Mouse (Mus musculus) liver, adult 2 months (tissue): ENCODE data around the gene Gm572.

Experiments
- CTCF ChIP-seq: fragments of 200-500 bp; IDR thresholded peaks from 2 replicates; pipeline ENCODE4 v1.5.1; 2011; ENCODE audit warnings: low read depth, low read length, control low read depth
- POLR2A ChIP-seq: fragments of 200-500 bp; IDR thresholded peaks from 2 replicates; pipeline ENCODE4 v1.6.1; 2011; ENCODE audit warnings: low read length, control low read depth; ENCODE audit not compliant: insufficient read depth; ENCODE audit errors: extremely low read depth

DNA sequence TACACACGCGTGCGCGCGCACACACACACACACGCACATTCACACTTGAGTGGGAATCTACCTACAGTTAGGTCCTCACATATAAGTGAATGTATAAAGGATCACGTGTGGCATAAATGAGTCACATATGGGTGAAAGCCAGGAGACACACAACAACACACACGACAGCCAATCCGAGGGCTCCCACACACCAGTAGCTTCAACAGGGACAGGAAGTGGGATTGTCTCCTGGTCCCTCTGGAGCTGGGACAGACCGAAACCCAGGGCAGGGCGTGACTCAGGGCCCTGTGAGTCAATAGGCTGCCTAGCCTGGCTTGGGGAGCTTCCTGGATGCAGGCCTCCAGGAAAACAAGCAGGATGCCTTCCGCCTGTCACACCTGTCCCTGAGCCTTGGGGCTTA lies 71.6 kb downstream of the Gm572 start:
- TF ChIP-seq CTCF (no peak), POLR2A (no peak)
